Mouse (Mus musculus): ENCODE measurements at regions not wholly inside any gene's neighbourhood (a gene's known extent, or its start where the extent isn't known, plus 50 kb on each side); places are given as distances from the start of the nearest gene placed in this dataset.

DNA sequence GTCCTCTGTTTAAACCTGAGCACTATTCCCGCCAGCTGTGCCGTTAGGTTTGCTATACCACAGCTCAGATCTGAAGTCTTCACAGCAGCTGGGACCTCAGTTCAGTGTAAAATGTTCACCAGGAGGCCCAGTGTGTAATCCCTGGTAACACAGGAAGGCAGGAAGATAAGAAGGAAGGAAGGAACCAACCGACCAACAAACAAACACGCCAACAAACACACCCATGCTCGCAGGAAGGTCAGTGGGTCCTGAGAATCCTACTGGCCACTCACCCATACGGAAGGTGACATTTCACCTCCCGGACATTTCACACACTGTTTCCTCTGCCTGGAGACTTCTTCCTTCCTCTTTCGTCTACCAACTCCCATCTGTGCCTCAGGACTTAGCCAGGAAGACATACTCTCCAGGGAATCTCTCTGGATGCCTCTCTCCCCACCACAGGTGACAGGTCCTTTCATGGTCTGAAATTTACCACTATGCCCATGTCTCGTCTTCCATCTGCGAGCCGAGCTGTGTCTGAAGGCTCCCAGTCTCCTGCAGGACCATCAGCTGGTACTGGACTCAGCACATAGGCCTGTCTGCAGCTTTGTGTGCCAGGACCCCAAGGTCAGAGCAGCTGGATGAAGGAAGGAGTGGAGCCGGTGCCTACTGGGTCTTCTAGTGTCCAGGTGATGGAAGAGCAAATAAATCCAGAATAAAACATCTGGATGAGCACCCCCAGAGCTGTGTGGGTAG lies 61.1 kb upstream of the Xpa start:
- Histone ChIP-seq H3K4me1 (ENCODE audit: control insufficient read depth, insufficient read depth, low read length) (no peaks in the 10 kb centered on the region), H3K27me3 (ENCODE audit: control insufficient read depth, insufficient read depth, low read length) (no peaks in the 10 kb centered on the region), H3K9ac (ENCODE audit: low read length) (no peak overlapping the region), H3K9me3 (ENCODE audit: control insufficient read depth, low read length) (no peaks in the 10 kb centered on the region), H3K27ac (ENCODE audit: low read depth, low read length) (no peak overlapping the region), H3K36me3 (ENCODE audit: control insufficient read depth, insufficient read depth, low read length) (no peaks in the 10 kb centered on the region), H3K4me3 (ENCODE audit: low read depth, low read length) (no peak overlapping the region), H3K4me2 (no peak overlapping the region)
- WGBS = 81% methylated on average over 12 of the region's 12 CpGs
- DNase-seq (ENCODE audit: low spot score, missing footprints) (no peak), ATAC-seq (ENCODE audit: low FRiP score) (no peak)

GRCm38 (mm10) chr4:46258774-46259173 lies 62.7 kb upstream of the Xpa start:
- ATAC-seq (ENCODE audit: low FRiP score) = no peak
- H3K9me3 ChIP-seq (ENCODE audit: control insufficient read depth, low read length) = no peaks in the 10 kb centered on the region
- no peaks in the 10 kb centered on the region for H3K4me1 ChIP-seq (ENCODE audit: control insufficient read depth, insufficient read depth, low read length)
- 78% methylated on average over 5 of the region's 5 CpGs for WGBS
- no peak overlapping the region for H3K4me3 ChIP-seq (ENCODE audit: low read depth, low read length)
- H3K9ac ChIP-seq (ENCODE audit: low read length) = no peak overlapping the region
- DNase-seq (ENCODE audit: low spot score, missing footprints) = no peak
- H3K27me3 ChIP-seq (ENCODE audit: control insufficient read depth, insufficient read depth, low read length) = 0 out of 2 replicates have a peak, but pooled peaks cover under 1% of the 10 kb centered on the region
- no peak overlapping the region for H3K4me2 ChIP-seq
- no peaks in the 10 kb centered on the region for H3K36me3 ChIP-seq (ENCODE audit: control insufficient read depth, insufficient read depth, low read length)
- H3K27ac ChIP-seq (ENCODE audit: low read depth, low read length) = no peak overlapping the region

DNA sequence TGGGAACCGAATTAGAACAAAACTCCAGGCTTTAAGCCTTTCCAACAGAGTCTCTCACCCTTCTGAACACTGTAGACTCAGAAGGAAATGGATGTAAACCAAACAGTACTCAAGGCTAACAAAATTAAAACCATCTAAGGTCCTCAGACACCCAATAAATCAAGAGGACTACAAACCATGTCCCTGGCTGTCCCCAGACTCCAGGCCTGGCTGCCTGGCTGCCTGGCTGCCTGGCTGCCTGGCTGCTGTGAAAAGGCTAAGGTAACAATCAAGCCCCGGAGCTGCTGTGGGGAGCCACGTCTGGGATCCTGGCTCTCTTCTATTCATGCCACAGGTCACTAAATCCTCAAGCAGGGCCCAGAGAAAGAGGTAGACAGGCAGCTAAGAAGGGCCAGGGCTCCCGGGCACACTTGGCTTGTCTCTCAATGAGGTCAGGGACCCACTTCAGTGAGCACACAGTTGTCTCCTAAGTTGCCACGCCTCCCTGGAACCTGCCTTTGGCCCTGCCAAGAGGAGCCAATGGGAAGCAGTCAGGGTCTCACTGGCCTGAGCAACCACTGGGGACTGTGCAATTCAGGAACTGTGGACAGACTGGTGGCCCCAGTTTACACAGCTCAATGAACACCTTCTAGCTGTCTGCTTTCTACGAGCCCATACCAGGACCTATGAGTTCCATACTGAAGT lies 72.6 kb upstream of the Xpa start:
- H3K4me2 ChIP-seq = no peak overlapping the region
- peaks cover 3% of the 10 kb centered on the region for H3K27me3 ChIP-seq (ENCODE audit: control insufficient read depth, insufficient read depth, low read length)
- ATAC-seq (ENCODE audit: low FRiP score) = no peak
- H3K4me1 ChIP-seq (ENCODE audit: control insufficient read depth, insufficient read depth, low read length) = peaks cover 2% of the 10 kb centered on the region; the same call in 1 of the 2 replicates
- 29% methylated on average over 6 of the region's 6 CpGs for WGBS
- H3K4me3 ChIP-seq (ENCODE audit: low read depth, low read length) = no peak overlapping the region
- no peak overlapping the region for H3K27ac ChIP-seq (ENCODE audit: low read depth, low read length)
- H3K36me3 ChIP-seq (ENCODE audit: control insufficient read depth, insufficient read depth, low read length) = no peaks in the 10 kb centered on the region
- H3K9me3 ChIP-seq (ENCODE audit: control insufficient read depth, low read length) = no peaks in the 10 kb centered on the region
- no peak overlapping the region for H3K9ac ChIP-seq (ENCODE audit: low read length)
- peak; percentile 81 for DNase-seq (ENCODE audit: low spot score, missing footprints)

GRCm38 (mm10) chr4:46271066-46271465 lies 72.3 kb upstream of the Foxe1 start:
- H3K4me2 ChIP-seq = no peak overlapping the region
- H3K36me3 ChIP-seq (ENCODE audit: control insufficient read depth, insufficient read depth, low read length) = no peaks in the 10 kb centered on the region
- H3K4me1 ChIP-seq (ENCODE audit: control insufficient read depth, insufficient read depth, low read length) = peaks cover 2% of the 10 kb centered on the region; the same call in 1 of the 2 replicates
- no peaks in the 10 kb centered on the region for H3K9me3 ChIP-seq (ENCODE audit: control insufficient read depth, low read length)
- no peak overlapping the region for H3K4me3 ChIP-seq (ENCODE audit: low read depth, low read length)
- no peak overlapping the region for H3K27ac ChIP-seq (ENCODE audit: low read depth, low read length)
- ATAC-seq (ENCODE audit: low FRiP score) = no peak
- H3K27me3 ChIP-seq (ENCODE audit: control insufficient read depth, insufficient read depth, low read length) = peaks cover 10% of the 10 kb centered on the region
- whole genome bisulfite sequencing = 0% methylated on average over 2 of the region's 2 CpGs
- no peak for DNase-seq (ENCODE audit: low spot score, missing footprints)
- no peak overlapping the region for H3K9ac ChIP-seq (ENCODE audit: low read length)

- H3K4me3 ChIP-seq (ENCODE audit: low read depth, low read length) = no peak overlapping the region
- no peak overlapping the region for H3K4me2 ChIP-seq
- 91% methylated on average over 3 of the region's 3 CpGs for WGBS
- no peaks in the 10 kb centered on the region for H3K36me3 ChIP-seq (ENCODE audit: control insufficient read depth, insufficient read depth, low read length)
- H3K4me1 ChIP-seq (ENCODE audit: control insufficient read depth, insufficient read depth, low read length) = peaks cover 14% of the 10 kb centered on the region
- peaks cover 17% of the 10 kb centered on the region for H3K27me3 ChIP-seq (ENCODE audit: control insufficient read depth, insufficient read depth, low read length)
- no peak overlapping the region for H3K27ac ChIP-seq (ENCODE audit: low read depth, low read length)
- H3K9me3 ChIP-seq (ENCODE audit: control insufficient read depth, low read length) = no peaks in the 10 kb centered on the region
- peak; percentile 78 for DNase-seq (ENCODE audit: low spot score, missing footprints)
- ATAC-seq (ENCODE audit: low FRiP score) = no peak; the same call in 1 of the 2 replicates
- H3K9ac ChIP-seq (ENCODE audit: low read length) = no peak overlapping the region
Measured at GRCm38 (mm10) chr4:46275773-46276172, 67.6 kb upstream of the Foxe1 start.

DNA sequence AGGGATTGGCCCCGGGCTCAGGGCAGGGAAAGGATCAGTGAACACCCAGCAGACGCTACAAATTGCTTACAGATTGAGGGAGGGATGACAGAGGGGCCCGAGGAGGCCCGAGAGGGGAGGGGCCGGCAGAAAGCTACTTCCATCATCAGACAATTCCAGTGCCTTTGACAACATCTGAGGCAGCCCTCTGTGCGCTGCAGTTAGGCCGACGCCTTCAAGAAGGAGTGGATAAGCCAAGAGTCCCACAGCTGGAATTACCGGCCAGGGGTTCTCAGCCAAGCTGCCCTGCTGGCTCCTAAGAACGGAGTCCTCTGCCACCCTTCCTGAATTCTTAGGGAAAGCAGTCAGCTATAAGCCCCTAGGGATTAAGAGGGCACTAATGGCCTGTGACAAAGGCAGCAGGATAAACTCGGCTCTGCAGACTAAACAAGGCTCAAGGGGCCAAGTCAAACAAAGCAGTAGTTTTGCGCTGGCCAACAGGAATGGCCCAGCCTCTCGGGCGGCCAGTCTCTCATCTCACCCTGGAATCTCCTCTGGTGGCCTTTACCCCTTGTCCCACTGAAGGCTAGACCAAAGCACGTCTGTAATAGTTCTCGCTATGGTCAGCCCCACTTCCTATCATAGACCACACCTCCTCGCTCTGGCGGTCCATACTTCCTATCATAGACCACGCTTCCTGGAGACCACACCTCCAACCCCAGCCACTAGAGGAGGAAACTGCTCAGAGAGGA lies 66.4 kb upstream of the Foxe1 start:
- Histone ChIP-seq H3K4me1 (ENCODE audit: control insufficient read depth, insufficient read depth, low read length) (peaks cover 12% of the 10 kb centered on the region), H3K4me2 (peak overlapping the region; percentile 26; the same call in 1 of the 2 replicates), H3K9me3 (ENCODE audit: control insufficient read depth, low read length) (no peaks in the 10 kb centered on the region), H3K27me3 (ENCODE audit: control insufficient read depth, insufficient read depth, low read length) (peaks cover 17% of the 10 kb centered on the region), H3K27ac (ENCODE audit: low read depth, low read length) (no peak overlapping the region), H3K4me3 (ENCODE audit: low read depth, low read length) (no peak overlapping the region), H3K36me3 (ENCODE audit: control insufficient read depth, insufficient read depth, low read length) (no peaks in the 10 kb centered on the region), H3K9ac (ENCODE audit: low read length) (no peak overlapping the region)
- WGBS = 6% methylated on average over 19 of the region's 19 CpGs
- DNase-seq (ENCODE audit: low spot score, missing footprints) = peak; percentile 93
- peak; percentile 66; the same call in 1 of the 2 replicates for ATAC-seq (ENCODE audit: low FRiP score)

GRCm38 (mm10) chr4:46286955-46287354 lies 56.5 kb upstream of the Foxe1 start:
- DNase-seq (ENCODE audit: low spot score, missing footprints) (no peak), ATAC-seq (ENCODE audit: low FRiP score) (no peak)
- H3K27me3 ChIP-seq (ENCODE audit: control insufficient read depth, insufficient read depth, low read length) = no peaks in the 10 kb centered on the region
- H3K4me1 ChIP-seq (ENCODE audit: control insufficient read depth, insufficient read depth, low read length) = peaks cover 6% of the 10 kb centered on the region
- no peak overlapping the region for H3K4me3 ChIP-seq (ENCODE audit: low read depth, low read length)
- no peaks in the 10 kb centered on the region for H3K9me3 ChIP-seq (ENCODE audit: control insufficient read depth, low read length)
- H3K27ac ChIP-seq (ENCODE audit: low read depth, low read length) = no peak overlapping the region
- H3K4me2 ChIP-seq = no peak overlapping the region
- no peak overlapping the region for H3K9ac ChIP-seq (ENCODE audit: low read length)
- WGBS = 91% methylated on average over 9 of the region's 9 CpGs
- no peaks in the 10 kb centered on the region for H3K36me3 ChIP-seq (ENCODE audit: control insufficient read depth, insufficient read depth, low read length)

- 26% methylated on average over 10 of the region's 10 CpGs for WGBS
- H3K4me1 ChIP-seq (ENCODE audit: control insufficient read depth, insufficient read depth, low read length) = peaks cover 6% of the 10 kb centered on the region
- H3K27ac ChIP-seq (ENCODE audit: low read depth, low read length) = no peak overlapping the region
- peak; percentile 81 for DNase-seq (ENCODE audit: low spot score, missing footprints)
- ATAC-seq (ENCODE audit: low FRiP score) = peak; percentile 55; the same call in 1 of the 2 replicates
- no peak overlapping the region for H3K4me3 ChIP-seq (ENCODE audit: low read depth, low read length)
- no peaks in the 10 kb centered on the region for H3K27me3 ChIP-seq (ENCODE audit: control insufficient read depth, insufficient read depth, low read length)
- no peak overlapping the region; the same call in 1 of the 2 replicates for H3K4me2 ChIP-seq
- no peaks in the 10 kb centered on the region for H3K36me3 ChIP-seq (ENCODE audit: control insufficient read depth, insufficient read depth, low read length)
- H3K9me3 ChIP-seq (ENCODE audit: control insufficient read depth, low read length) = no peaks in the 10 kb centered on the region
- no peak overlapping the region for H3K9ac ChIP-seq (ENCODE audit: low read length)
Measured at GRCm38 (mm10) chr4:46291620-46292254, 51.7 kb upstream of the Foxe1 start.
